Mouse (Mus musculus): ENCODE data around the gene Ypel1.

- TF ChIP-seq CTCF (IDR thresholded peaks at IDR 0.05; ENCODE audit: borderline replicate concordance, insufficient read depth, low read length) (no peak), POLR2A (IDR thresholded peaks at IDR 0.05; ENCODE audit: low read depth, low read length) (no peak)
Measured at GRCm38 (mm10) chr16:17076301-17076700, 6.8 kb downstream of the Ypel1 start.

All from embryonic fibroblast, embryonic 13.5 days (primary cell).